Mouse (Mus musculus): Measurements from ENCODE around the gene March2. TPM values are rescaled to one million over a fixed set of nuclear protein-coding genes. Genes with fewer than 3 reads are reported as not detected.

Gene March2
- polyA plus RNA-seq, 1 experiment from 2014 or later: 63.9 TPM

DNA sequence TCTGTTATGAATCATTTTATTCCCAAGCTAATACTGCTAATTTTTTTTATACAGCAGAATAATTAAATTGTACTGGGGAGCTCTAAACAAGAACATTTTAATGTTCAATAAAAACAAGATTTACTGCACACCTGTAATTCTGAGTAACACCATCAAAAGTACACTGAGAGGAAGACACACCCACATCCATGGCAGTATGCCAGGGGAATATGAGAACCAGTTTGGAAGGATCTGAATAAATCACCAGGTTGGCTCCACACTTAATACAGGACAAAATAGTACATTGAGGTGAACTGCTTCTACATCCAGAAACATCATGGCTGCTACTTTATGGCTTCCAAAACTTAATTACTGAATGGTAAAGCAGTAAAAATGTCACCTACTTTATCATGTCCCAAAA is 43.0 kb downstream of the March2 start:
- peaks cover 6% of the 10 kb centered on the region; the same call in 1 of the 2 replicates for H3K4me1 ChIP-seq (ENCODE audit: control insufficient read depth, insufficient read depth, low read length)
- H3K27me3 ChIP-seq (replicated peaks; ENCODE audit: control insufficient read depth, insufficient read depth, low read length): no peaks in the 10 kb centered on the region
- ATAC-seq (ENCODE audit: low read depth): no peak
- H3K9me3 ChIP-seq (ENCODE audit: control insufficient read depth, low read length): no peaks in the 10 kb centered on the region
- DNase-seq (ENCODE audit: low spot score): peak; percentile 82
- H3K36me3 ChIP-seq (ENCODE audit: control insufficient read depth, insufficient read depth, low read length): peaks cover 36% of the 10 kb centered on the region
- H3K4me3 ChIP-seq (ENCODE audit: low read depth, low read length): no peak overlapping the region
- no peak overlapping the region for H3K9ac ChIP-seq (ENCODE audit: low read depth, low read length)
- no peak overlapping the region for H3K27ac ChIP-seq (replicated peaks; ENCODE audit: low read depth, low read length)
- no peak overlapping the region for H3K4me2 ChIP-seq (ENCODE audit: low read depth, low read length)

DNA sequence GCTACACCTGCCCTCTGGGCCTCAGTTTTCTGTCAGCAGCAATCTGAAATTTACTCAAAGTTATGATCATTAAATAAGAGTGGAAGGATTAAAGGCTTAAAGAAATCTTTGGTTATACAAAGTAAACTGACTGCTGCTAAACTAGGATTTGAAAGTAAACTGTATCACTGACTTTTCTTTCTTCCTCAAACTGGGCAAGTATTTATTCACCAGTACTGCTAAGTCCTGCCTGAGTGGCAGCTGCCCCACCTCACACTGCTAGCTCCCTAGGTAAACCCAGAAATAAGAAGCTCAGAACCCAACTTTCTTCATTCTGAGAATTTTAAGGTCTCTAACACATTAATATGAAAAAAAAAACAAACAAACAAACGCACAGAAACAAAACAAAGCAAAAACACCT is 44.6 kb downstream of the March2 start:
- H3K27ac ChIP-seq (replicated peaks; ENCODE audit: low read depth, low read length): no peak overlapping the region
- WGBS: 85% methylated on average over 1 of the region's 1 CpGs
- no peak overlapping the region for H3K4me3 ChIP-seq (ENCODE audit: low read depth, low read length)

DNA sequence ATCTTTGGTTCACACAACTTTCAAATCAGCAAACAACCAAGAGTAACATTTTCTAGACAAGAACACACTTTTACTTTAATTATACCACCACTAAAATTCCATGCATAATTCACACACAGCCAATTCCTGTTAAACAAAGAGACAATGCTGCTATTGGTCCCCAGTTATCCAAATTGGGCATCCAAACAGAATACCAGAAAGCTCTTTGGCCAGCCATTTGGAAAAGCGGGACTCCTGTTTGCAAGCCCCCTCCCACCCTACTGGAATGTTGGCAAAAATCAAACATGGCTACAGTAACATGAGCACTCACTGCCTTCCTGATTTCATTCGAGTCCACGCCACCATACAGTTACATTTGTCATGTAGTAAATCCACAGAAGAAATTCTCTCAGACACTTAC is 48.8 kb downstream of the March2 start:
- Histone ChIP-seq H3K27me3 (replicated peaks; ENCODE audit: control insufficient read depth, insufficient read depth, low read length) (no peaks in the 10 kb centered on the region), H3K36me3 (ENCODE audit: control insufficient read depth, insufficient read depth, low read length) (peaks cover 50% of the 10 kb centered on the region), H3K4me3 (ENCODE audit: low read depth, low read length) (no peak overlapping the region), H3K27ac (replicated peaks; ENCODE audit: low read depth, low read length) (no peak overlapping the region), H3K9me3 (ENCODE audit: control insufficient read depth, low read length) (no peaks in the 10 kb centered on the region), H3K4me2 (ENCODE audit: low read depth, low read length) (no peak overlapping the region), H3K4me1 (ENCODE audit: control insufficient read depth, insufficient read depth, low read length) (peaks cover 2% of the 10 kb centered on the region; the same call in 1 of the 2 replicates), H3K9ac (ENCODE audit: low read depth, low read length) (no peak overlapping the region)
- ATAC-seq (ENCODE audit: low read depth): no peak
- 85% methylated on average over 3 of the region's 3 CpGs for WGBS
- no peak for DNase-seq (ENCODE audit: low spot score)

More for the DNA sequence above, 44.6 kb downstream of the March2 start:
- Histone ChIP-seq H3K36me3 (ENCODE audit: control insufficient read depth, insufficient read depth, low read length) (peaks cover 38% of the 10 kb centered on the region), H3K9ac (ENCODE audit: low read depth, low read length) (no peak overlapping the region), H3K4me1 (ENCODE audit: control insufficient read depth, insufficient read depth, low read length) (peaks cover 6% of the 10 kb centered on the region; the same call in 1 of the 2 replicates), H3K4me2 (ENCODE audit: low read depth, low read length) (no peak overlapping the region), H3K27me3 (replicated peaks; ENCODE audit: control insufficient read depth, insufficient read depth, low read length) (no peaks in the 10 kb centered on the region), H3K9me3 (ENCODE audit: control insufficient read depth, low read length) (no peaks in the 10 kb centered on the region)
- DNase-seq (ENCODE audit: low spot score) (no peak), ATAC-seq (ENCODE audit: low read depth) (no peak)

DNA sequence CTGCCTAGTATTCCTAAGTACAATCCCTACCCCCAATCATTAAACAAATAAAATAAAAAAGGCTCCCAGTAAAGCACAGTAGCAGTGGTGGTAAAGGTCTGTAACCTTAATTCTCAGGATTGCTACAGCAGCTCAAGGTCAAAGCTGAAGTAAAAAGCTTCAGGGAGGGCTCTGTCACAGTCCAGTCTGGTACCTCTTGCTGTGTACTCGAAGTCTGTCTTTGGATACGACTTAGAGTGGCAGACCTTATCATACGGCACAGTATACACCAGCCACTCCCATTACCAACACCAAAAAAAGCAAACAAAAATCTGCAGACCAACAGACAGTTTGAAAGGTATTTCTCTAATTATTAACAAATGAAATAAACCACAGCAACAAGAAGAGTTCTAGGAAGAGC is 51.7 kb downstream of the March2 start:
- H3K9ac ChIP-seq (ENCODE audit: low read depth, low read length): no peak overlapping the region
- DNase-seq (ENCODE audit: low spot score) (no peak), ATAC-seq (ENCODE audit: low read depth) (no peak)
- no peaks in the 10 kb centered on the region for H3K9me3 ChIP-seq (ENCODE audit: control insufficient read depth, low read length)
- 84% methylated on average over 3 of the region's 3 CpGs for WGBS
- no peak overlapping the region for H3K4me2 ChIP-seq (ENCODE audit: low read depth, low read length)
- H3K27ac ChIP-seq (replicated peaks; ENCODE audit: low read depth, low read length): no peak overlapping the region
- no peaks in the 10 kb centered on the region for H3K27me3 ChIP-seq (replicated peaks; ENCODE audit: control insufficient read depth, insufficient read depth, low read length)
- 0 out of 2 replicates have a peak, but pooled peaks cover 2% of the 10 kb centered on the region for H3K4me1 ChIP-seq (ENCODE audit: control insufficient read depth, insufficient read depth, low read length)
- H3K36me3 ChIP-seq (ENCODE audit: control insufficient read depth, insufficient read depth, low read length): peaks cover 73% of the 10 kb centered on the region
- no peak overlapping the region for H3K4me3 ChIP-seq (ENCODE audit: low read depth, low read length)

DNA sequence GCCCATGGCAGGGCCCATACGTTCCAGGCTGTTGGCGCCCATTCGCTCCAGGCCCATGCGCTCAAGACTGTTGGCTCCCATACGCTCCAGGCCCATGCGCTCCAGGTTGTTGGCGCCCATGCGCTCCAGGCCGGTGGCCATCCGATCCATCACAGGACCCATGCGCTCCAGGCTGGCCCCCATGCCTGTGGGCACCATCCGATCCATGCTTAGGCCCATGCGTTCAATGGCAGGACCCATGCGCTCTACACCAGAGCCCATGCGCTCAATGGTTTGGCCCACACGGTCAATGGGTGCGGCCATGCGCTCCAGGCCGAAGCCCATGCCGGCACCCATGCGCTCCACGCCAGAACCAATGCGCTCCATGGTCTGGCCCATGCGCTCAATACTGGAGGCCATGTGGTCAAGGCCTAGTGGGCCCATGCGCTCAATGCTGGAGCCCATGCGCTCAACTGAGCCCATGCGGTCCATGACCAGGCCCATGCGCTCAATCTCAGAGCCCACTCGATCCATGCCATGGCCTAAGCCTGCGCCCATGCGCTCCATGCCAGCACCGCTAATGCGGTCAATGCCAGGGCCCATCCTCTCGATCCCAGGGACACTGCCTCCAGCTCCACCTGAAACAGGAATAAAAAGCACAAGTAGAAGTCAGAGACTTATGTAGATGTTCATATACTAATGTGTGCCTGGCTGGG is 68.5 kb downstream of the March2 start:
- no peaks in the 10 kb centered on the region for H3K4me1 ChIP-seq (ENCODE audit: control insufficient read depth, insufficient read depth, low read length)
- WGBS: 97% methylated on average over 34 of the region's 34 CpGs
- H3K9me3 ChIP-seq (ENCODE audit: control insufficient read depth, low read length): no peaks in the 10 kb centered on the region
- ATAC-seq (ENCODE audit: low read depth) (peak; percentile 17), DNase-seq (ENCODE audit: low spot score) (no peak)
- peaks cover 95% of the 10 kb centered on the region for H3K36me3 ChIP-seq (ENCODE audit: control insufficient read depth, insufficient read depth, low read length)
- H3K4me2 ChIP-seq (ENCODE audit: low read depth, low read length): no peak overlapping the region
- no peaks in the 10 kb centered on the region for H3K27me3 ChIP-seq (replicated peaks; ENCODE audit: control insufficient read depth, insufficient read depth, low read length)
- no peak overlapping the region for H3K27ac ChIP-seq (replicated peaks; ENCODE audit: low read depth, low read length)
- H3K4me3 ChIP-seq (ENCODE audit: low read depth, low read length): no peak overlapping the region
- H3K9ac ChIP-seq (ENCODE audit: low read depth, low read length): no peak overlapping the region

DNA sequence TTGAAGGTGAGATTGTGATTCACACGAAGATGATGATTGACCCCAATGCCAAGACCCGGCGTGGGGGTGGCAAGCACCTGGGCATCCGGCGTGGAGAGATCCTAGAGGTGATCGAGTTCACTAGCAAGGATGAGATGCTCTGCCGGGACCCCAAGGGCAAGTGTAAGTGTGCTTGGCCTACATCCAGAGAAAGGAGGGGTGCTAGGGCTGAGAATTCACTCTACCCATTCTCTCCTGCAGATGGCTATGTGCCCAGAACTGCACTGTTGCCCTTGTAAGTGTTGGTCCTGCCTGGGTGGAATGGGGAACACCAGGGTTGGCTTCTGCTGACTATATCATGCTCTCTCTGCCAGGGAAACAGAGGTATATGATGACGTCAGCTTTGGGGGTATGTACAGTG is 73.4 kb downstream of the March2 start:
- Histone ChIP-seq H3K9me3 (ENCODE audit: control insufficient read depth, low read length) (no peaks in the 10 kb centered on the region), H3K27me3 (replicated peaks; ENCODE audit: control insufficient read depth, insufficient read depth, low read length) (no peaks in the 10 kb centered on the region), H3K4me1 (ENCODE audit: control insufficient read depth, insufficient read depth, low read length) (no peaks in the 10 kb centered on the region), H3K4me2 (ENCODE audit: low read depth, low read length) (no peak overlapping the region), H3K27ac (replicated peaks; ENCODE audit: low read depth, low read length) (no peak overlapping the region), H3K9ac (ENCODE audit: low read depth, low read length) (no peak overlapping the region), H3K36me3 (ENCODE audit: control insufficient read depth, insufficient read depth, low read length) (peaks cover 77% of the 10 kb centered on the region), H3K4me3 (ENCODE audit: low read depth, low read length) (no peak overlapping the region)
- DNase-seq (ENCODE audit: low spot score) (no peak), ATAC-seq (ENCODE audit: low read depth) (no peak)
- WGBS: 98% methylated on average over 8 of the region's 8 CpGs

DNA sequence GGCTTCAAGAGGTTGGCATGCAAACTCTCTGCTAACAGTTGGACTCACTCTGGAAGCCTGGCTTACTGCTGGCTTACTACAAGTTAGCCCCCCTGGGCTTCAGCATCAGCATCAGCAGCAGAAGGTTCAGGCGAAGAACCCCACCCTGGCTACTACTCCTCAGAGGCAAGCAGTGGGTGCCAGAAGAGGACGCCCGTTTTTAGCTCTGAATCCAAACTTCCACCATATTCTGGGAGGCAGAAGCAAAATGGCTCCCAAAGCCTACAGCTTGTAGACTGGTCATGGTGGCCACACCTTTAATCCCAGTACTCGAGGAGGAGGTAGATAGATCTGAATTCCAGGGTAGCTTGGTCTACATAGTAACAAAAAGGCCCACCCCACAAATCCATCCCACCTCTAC is 74.4 kb downstream of the March2 start:
- Histone ChIP-seq H3K4me2 (ENCODE audit: low read depth, low read length) (no peak overlapping the region), H3K36me3 (ENCODE audit: control insufficient read depth, insufficient read depth, low read length) (peaks cover 67% of the 10 kb centered on the region), H3K9ac (ENCODE audit: low read depth, low read length) (no peak overlapping the region), H3K27ac (replicated peaks; ENCODE audit: low read depth, low read length) (no peak overlapping the region), H3K27me3 (replicated peaks; ENCODE audit: control insufficient read depth, insufficient read depth, low read length) (no peaks in the 10 kb centered on the region), H3K4me1 (ENCODE audit: control insufficient read depth, insufficient read depth, low read length) (no peaks in the 10 kb centered on the region), H3K9me3 (ENCODE audit: control insufficient read depth, low read length) (no peaks in the 10 kb centered on the region), H3K4me3 (ENCODE audit: low read depth, low read length) (no peak overlapping the region)
- 100% methylated on average over 4 of the region's 4 CpGs for WGBS
- DNase-seq (ENCODE audit: low spot score): no peak
- ATAC-seq (ENCODE audit: low read depth): no peak

DNA sequence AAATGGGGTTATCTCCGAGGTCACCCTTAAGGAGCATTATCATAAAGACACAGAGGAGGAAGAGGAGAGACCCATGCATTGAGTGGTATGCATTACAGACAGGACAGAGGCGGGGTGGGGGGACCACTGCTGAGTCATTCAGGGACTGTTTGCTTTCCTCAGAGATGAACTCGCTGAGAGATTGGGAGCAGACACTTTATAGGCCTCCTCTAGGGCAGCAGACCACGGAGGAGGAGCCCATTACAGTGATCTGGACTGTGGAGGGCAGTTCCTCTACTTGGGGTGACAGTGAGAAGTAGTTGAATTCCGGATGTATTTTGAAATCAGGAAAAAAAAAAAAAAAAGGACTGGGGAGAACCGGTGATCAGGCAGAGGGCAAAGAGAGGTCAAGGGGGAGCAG is 78.7 kb downstream of the March2 start:
- DNase-seq (ENCODE audit: low spot score): no peak
- Histone ChIP-seq H3K27me3 (replicated peaks; ENCODE audit: control insufficient read depth, insufficient read depth, low read length) (no peaks in the 10 kb centered on the region), H3K4me3 (ENCODE audit: low read depth, low read length) (no peak overlapping the region), H3K4me2 (ENCODE audit: low read depth, low read length) (no peak overlapping the region), H3K36me3 (ENCODE audit: control insufficient read depth, insufficient read depth, low read length) (peaks cover 26% of the 10 kb centered on the region), H3K27ac (replicated peaks; ENCODE audit: low read depth, low read length) (no peak overlapping the region), H3K4me1 (ENCODE audit: control insufficient read depth, insufficient read depth, low read length) (no peaks in the 10 kb centered on the region), H3K9me3 (ENCODE audit: control insufficient read depth, low read length) (no peaks in the 10 kb centered on the region), H3K9ac (ENCODE audit: low read depth, low read length) (no peak overlapping the region)
- WGBS: 60% methylated on average over 6 of the region's 6 CpGs
- no peak for ATAC-seq (ENCODE audit: low read depth)
